Mouse (Mus musculus): ENCODE data around the gene Ppm1j. TPM values are rescaled to one million over a fixed set of nuclear protein-coding genes. Genes with fewer than 3 reads are reported as not detected.
"Not testable (repeated sequence)": the region's sequence is repeated elsewhere in the genome, so short reads cannot be mapped to it uniquely, and the experiment has no call there.

The Ppm1j gene
- not detected in 2 replicates for polyA plus RNA-seq (2012; ENCODE audit: insufficient read depth, insufficient read length, missing spikeins)

GRCm38 (mm10) chr3:104780561-104781420 is at the start of gene Ppm1j:
Gene Ppm1j, plus strand, starts transcription at chr3:104781056.
- Histone ChIP-seq H3K27ac (replicated peaks; ENCODE audit: low read depth, low read length) (peak within 1 kb of the TSS; percentile 42), H3K4me1 (ENCODE audit: control insufficient read depth, insufficient read depth, insufficient read length, low read length) (peaks cover 6% of the 10 kb centered on the region; the same call in 1 of the 2 replicates), H3K4me3 (ENCODE audit: insufficient read depth, low read depth, low read length) (peak within 1 kb of the TSS; percentile 66)

- H3K4me1 ChIP-seq (ENCODE audit: control insufficient read depth, insufficient read depth, insufficient read length, low read length): no peaks in the 10 kb centered on the region
- H3K4me3 ChIP-seq (ENCODE audit: insufficient read depth, low read depth, low read length): no peak overlapping the region
- no peak overlapping the region for H3K27ac ChIP-seq (replicated peaks; ENCODE audit: low read depth, low read length)
Measured at GRCm38 (mm10) chr3:104732907-104733306, 47.9 kb upstream of the Ppm1j start.

GRCm38 (mm10) chr3:104734654-104735053 is 46.2 kb upstream of the Ppm1j start:
- Histone ChIP-seq H3K4me1 (ENCODE audit: control insufficient read depth, insufficient read depth, insufficient read length, low read length) (no peaks in the 10 kb centered on the region), H3K4me3 (ENCODE audit: insufficient read depth, low read depth, low read length) (no peak overlapping the region), H3K27ac (replicated peaks; ENCODE audit: low read depth, low read length) (no peak overlapping the region)

- H3K4me3 ChIP-seq (ENCODE audit: insufficient read depth, low read depth, low read length): no peak overlapping the region
- H3K27ac ChIP-seq (replicated peaks; ENCODE audit: low read depth, low read length): no peak overlapping the region
- no peaks in the 10 kb centered on the region for H3K4me1 ChIP-seq (ENCODE audit: control insufficient read depth, insufficient read depth, insufficient read length, low read length)
Measured at GRCm38 (mm10) chr3:104741954-104742353, 38.9 kb upstream of the Ppm1j start.

GRCm38 (mm10) chr3:104743161-104743560 is 37.7 kb upstream of the Ppm1j start:
- no peak overlapping the region for H3K4me3 ChIP-seq (ENCODE audit: insufficient read depth, low read depth, low read length)
- H3K4me1 ChIP-seq (ENCODE audit: control insufficient read depth, insufficient read depth, insufficient read length, low read length): no peaks in the 10 kb centered on the region
- H3K27ac ChIP-seq (replicated peaks; ENCODE audit: low read depth, low read length): no peak overlapping the region

- no peak overlapping the region for H3K27ac ChIP-seq (replicated peaks; ENCODE audit: low read depth, low read length)
- H3K4me3 ChIP-seq (ENCODE audit: insufficient read depth, low read depth, low read length): no peak overlapping the region
- no peaks in the 10 kb centered on the region for H3K4me1 ChIP-seq (ENCODE audit: control insufficient read depth, insufficient read depth, insufficient read length, low read length)
Measured at GRCm38 (mm10) chr3:104743864-104744263, 37.0 kb upstream of the Ppm1j start.

GRCm38 (mm10) chr3:104752845-104753244 is 28.0 kb upstream of the Ppm1j start:
- H3K27ac ChIP-seq (replicated peaks; ENCODE audit: low read depth, low read length); H3K4me1 ChIP-seq (ENCODE audit: control insufficient read depth, insufficient read depth, insufficient read length, low read length): not testable (repeated sequence)
- H3K4me3 ChIP-seq (ENCODE audit: insufficient read depth, low read depth, low read length): peak overlapping the region; percentile 40

GRCm38 (mm10) chr3:104758406-104758805 is 22.4 kb upstream of the Ppm1j start:
- no peak overlapping the region for H3K27ac ChIP-seq (replicated peaks; ENCODE audit: low read depth, low read length)
- H3K4me1 ChIP-seq (ENCODE audit: control insufficient read depth, insufficient read depth, insufficient read length, low read length): peaks cover 6% of the 10 kb centered on the region
- peak overlapping the region; percentile 61 for H3K4me3 ChIP-seq (ENCODE audit: insufficient read depth, low read depth, low read length)

- Histone ChIP-seq H3K27ac (replicated peaks; ENCODE audit: low read depth, low read length) (peak overlapping the region; percentile 9; the same call in 1 of the 2 replicates), H3K4me3 (ENCODE audit: insufficient read depth, low read depth, low read length) (peak overlapping the region; percentile 61), H3K4me1 (ENCODE audit: control insufficient read depth, insufficient read depth, insufficient read length, low read length) (peaks cover 5% of the 10 kb centered on the region)
Measured at GRCm38 (mm10) chr3:104758869-104759268, 22.0 kb upstream of the Ppm1j start.

GRCm38 (mm10) chr3:104762103-104762863 is 18.6 kb upstream of the Ppm1j start:
- not testable (repeated sequence) for H3K4me1 ChIP-seq (ENCODE audit: control insufficient read depth, insufficient read depth, insufficient read length, low read length)
- 0 out of 2 replicates have a peak overlapping the region, but pooled peaks have one; percentile 16 for H3K4me3 ChIP-seq (ENCODE audit: insufficient read depth, low read depth, low read length)
- peak overlapping the region; percentile 59 for H3K27ac ChIP-seq (replicated peaks; ENCODE audit: low read depth, low read length)

GRCm38 (mm10) chr3:104765021-104765420 is 15.8 kb upstream of the Ppm1j start:
- Histone ChIP-seq H3K27ac (replicated peaks; ENCODE audit: low read depth, low read length) (no peak overlapping the region), H3K4me3 (ENCODE audit: insufficient read depth, low read depth, low read length) (no peak overlapping the region), H3K4me1 (ENCODE audit: control insufficient read depth, insufficient read depth, insufficient read length, low read length) (peaks cover 5% of the 10 kb centered on the region)

GRCm38 (mm10) chr3:104767141-104767540 is 13.7 kb upstream of the Ppm1j start:
- no peak overlapping the region for H3K27ac ChIP-seq (replicated peaks; ENCODE audit: low read depth, low read length)
- no peak overlapping the region for H3K4me3 ChIP-seq (ENCODE audit: insufficient read depth, low read depth, low read length)
- H3K4me1 ChIP-seq (ENCODE audit: control insufficient read depth, insufficient read depth, insufficient read length, low read length): no peaks in the 10 kb centered on the region

- no peak overlapping the region for H3K4me3 ChIP-seq (ENCODE audit: insufficient read depth, low read depth, low read length)
- H3K27ac ChIP-seq (replicated peaks; ENCODE audit: low read depth, low read length): no peak overlapping the region
- no peaks in the 10 kb centered on the region for H3K4me1 ChIP-seq (ENCODE audit: control insufficient read depth, insufficient read depth, insufficient read length, low read length)
Measured at GRCm38 (mm10) chr3:104767716-104768115, 13.1 kb upstream of the Ppm1j start.

GRCm38 (mm10) chr3:104769135-104769534 is 11.7 kb upstream of the Ppm1j start:
- Histone ChIP-seq H3K4me3 (ENCODE audit: insufficient read depth, low read depth, low read length) (no peak overlapping the region), H3K27ac (replicated peaks; ENCODE audit: low read depth, low read length) (no peak overlapping the region), H3K4me1 (ENCODE audit: control insufficient read depth, insufficient read depth, insufficient read length, low read length) (no peaks in the 10 kb centered on the region)

GRCm38 (mm10) chr3:104770035-104770434 is 10.8 kb upstream of the Ppm1j start:
- no peaks in the 10 kb centered on the region for H3K4me1 ChIP-seq (ENCODE audit: control insufficient read depth, insufficient read depth, insufficient read length, low read length)
- H3K4me3 ChIP-seq (ENCODE audit: insufficient read depth, low read depth, low read length): no peak overlapping the region
- no peak overlapping the region for H3K27ac ChIP-seq (replicated peaks; ENCODE audit: low read depth, low read length)
